Mouse (Mus musculus) left cerebral cortex, adult 9 months (tissue): ENCODE results near the gene Zfyve27.
A peak's percentile ranks its signal among the peaks of the same experiment; 100 is the strongest.

ENCODE experiments used
- DNase-seq, 2 experiments: peaks; one replicate each; pipeline ENCODE4 v3.0.0; 2022; ENCODE audit warnings: low spot score in 2 of 2

Gene Zfyve27

GRCm38 (mm10) chr19:42163764-42164163, at the start of gene Zfyve27:
TSS of gene Zfyve27 (plus strand) at chr19:42163951.
- no peak for DNase-seq

GRCm38 (mm10) chr19:42115783-42116335, 47.9 kb upstream of the Zfyve27 start:
- DNase-seq: no peak

- DNase-seq: no peak
These were observed 45.6 kb upstream of the Zfyve27 start for GRCm38 (mm10) chr19:42118142-42118541.

GRCm38 (mm10) chr19:42118596-42118995, 45.2 kb upstream of the Zfyve27 start:
- DNase-seq: no peak

GRCm38 (mm10) chr19:42120451-42120850, 43.3 kb upstream of the Zfyve27 start:
- DNase-seq: no peak

GRCm38 (mm10) chr19:42124684-42125083, 39.1 kb upstream of the Zfyve27 start:
- no peak for DNase-seq

GRCm38 (mm10) chr19:42125501-42126218, 38.1 kb upstream of the Zfyve27 start:
- DNase-seq: no peak

GRCm38 (mm10) chr19:42126219-42126605, 37.5 kb upstream of the Zfyve27 start:
- DNase-seq: no peak

- DNase-seq: no peak
These were observed 36.7 kb upstream of the Zfyve27 start for GRCm38 (mm10) chr19:42127024-42127423.

GRCm38 (mm10) chr19:42128052-42128740, 35.6 kb upstream of the Zfyve27 start:
- no peak for DNase-seq

GRCm38 (mm10) chr19:42128787-42129508, 34.8 kb upstream of the Zfyve27 start, which contains the start of gene Avpi1:
TSS of gene Avpi1 (minus strand) at chr19:42129059.
- DNase-seq: peak; percentile 97 to 98

GRCm38 (mm10) chr19:42129509-42130293, 34.0 kb upstream of the Zfyve27 start:
- no peak for DNase-seq

GRCm38 (mm10) chr19:42130294-42130606, 33.5 kb upstream of the Zfyve27 start:
- no peak for DNase-seq

GRCm38 (mm10) chr19:42131101-42131500, 32.6 kb upstream of the Zfyve27 start:
- DNase-seq: no peak

GRCm38 (mm10) chr19:42135070-42135469, 28.7 kb upstream of the Zfyve27 start:
- no peak for DNase-seq

GRCm38 (mm10) chr19:42136126-42136525, 27.6 kb upstream of the Zfyve27 start:
- no peak for DNase-seq

GRCm38 (mm10) chr19:42137167-42137672, 26.5 kb upstream of the Zfyve27 start:
- no peak for DNase-seq

- no peak for DNase-seq
These were observed 25.1 kb upstream of the Zfyve27 start for GRCm38 (mm10) chr19:42138517-42139285.

- DNase-seq: no peak
These were observed 23.8 kb upstream of the Zfyve27 start for GRCm38 (mm10) chr19:42139724-42140517.

GRCm38 (mm10) chr19:42141998-42142397, 21.8 kb upstream of the Zfyve27 start:
- no peak for DNase-seq
